Comparison of ENCODE assay signal across 12 mouse cellular contexts in genomic region chr3:22091266-22091550, GRCm38 (mm10). TPM values are rescaled to one million over a fixed set of nuclear protein-coding genes. Genes with fewer than 3 reads are reported as not detected.
DNase-seq lines count a peak whose midpoint lies in the region; ATAC-seq and TF ChIP-seq lines count a peak whose summit lies in the region.
"Had no signal": no experiment of that assay in that cellular context is flagged by ENCODE, and none has a peak within 500 bp of the region (broad histone marks: within the 10 kb centered on the region; RNA-seq: fewer than 3 reads in every experiment).

No protein-coding gene starts in this region.

- H3K4me2 ChIP-seq in liver, embryonic 15.5 days, result no peak overlapping the region
- H3K4me2 ChIP-seq in liver, embryonic 12.5 days, result no peak overlapping the region
- H3K4me2 ChIP-seq in stomach, embryonic 15.5 days, result 0 out of 2 replicates have a peak overlapping the region, but pooled peaks have one; percentile 0

- TF ChIP-seq CTCF in gastrocnemius, adult 2 months (IDR thresholded peaks at IDR 0.05), result no peak

- no peak overlapping the region for H3K4me3 ChIP-seq in gastrocnemius, adult 2 months
- H3K4me3 ChIP-seq in liver, embryonic 15.5 days (replicated peaks), result no peak overlapping the region
- no peak overlapping the region for H3K4me3 ChIP-seq in liver, embryonic 12.5 days
- no peak overlapping the region for H3K4me3 ChIP-seq in stomach, embryonic 15.5 days (replicated peaks)

- H3K9me3 ChIP-seq in liver, embryonic 15.5 days (replicated peaks), result no peaks in the 10 kb centered on the region
- no peaks in the 10 kb centered on the region for H3K9me3 ChIP-seq in liver, embryonic 12.5 days (replicated peaks)
- no peaks in the 10 kb centered on the region for H3K9me3 ChIP-seq in stomach, embryonic 15.5 days

- WGBS in liver, embryonic 15.5 days (ENCODE audit: insufficient replicate concordance), result 51% methylated on average over 3 of the region's 3 CpGs
- WGBS in liver, embryonic 12.5 days (ENCODE audit: insufficient replicate concordance), result 61% methylated on average over 3 of the region's 3 CpGs
- WGBS in stomach, embryonic 15.5 days, result 58% methylated on average over 3 of the region's 3 CpGs

- H3K36me3 ChIP-seq in liver, embryonic 15.5 days (replicated peaks), result no peaks in the 10 kb centered on the region
- H3K36me3 ChIP-seq in liver, embryonic 12.5 days, result 0 out of 2 replicates have a peak, but pooled peaks cover 9% of the 10 kb centered on the region
- H3K36me3 ChIP-seq in stomach, embryonic 15.5 days, result no peaks in the 10 kb centered on the region

- ATAC-seq in liver, embryonic 15.5 days (ENCODE audit: insufficient read depth), result peak; percentile 25; the same call in 1 of the 2 replicates
- ATAC-seq in liver, embryonic 12.5 days, result no peak
- no peak for ATAC-seq in stomach, embryonic 15.5 days (ENCODE audit: insufficient read depth, low FRiP score, low read depth)
- ATAC-seq: activated CD4-positive, CD25-positive, alpha-beta regulatory T cell, adult 4 months had no signal

- H3K27ac ChIP-seq in gastrocnemius, adult 2 months, result peak overlapping the region; percentile 75
- H3K27ac ChIP-seq in liver, embryonic 15.5 days (replicated peaks), result peak overlapping the region; percentile 64
- H3K27ac ChIP-seq in liver, embryonic 12.5 days, result no peak overlapping the region
- H3K27ac ChIP-seq in stomach, embryonic 15.5 days, result peak overlapping the region; percentile 48; the same call in 1 of the 2 replicates

- no peak overlapping the region for H3K9ac ChIP-seq in liver, embryonic 15.5 days
- no peak overlapping the region for H3K9ac ChIP-seq in liver, embryonic 12.5 days
- no peak overlapping the region for H3K9ac ChIP-seq in stomach, embryonic 15.5 days

- intact Hi-C loops in gastrocnemius, adult 2 months (cut with DNase I), result no loop called here

- no peaks in the 10 kb centered on the region for H3K27me3 ChIP-seq in liver, embryonic 15.5 days
- no peaks in the 10 kb centered on the region for H3K27me3 ChIP-seq in liver, embryonic 12.5 days (replicated peaks)
- no peaks in the 10 kb centered on the region for H3K27me3 ChIP-seq in stomach, embryonic 15.5 days (replicated peaks)

- H3K4me1 ChIP-seq in liver, embryonic 15.5 days (replicated peaks), result peaks cover 46% of the 10 kb centered on the region
- H3K4me1 ChIP-seq in liver, embryonic 12.5 days, result peaks cover 37% of the 10 kb centered on the region
- peaks cover 22% of the 10 kb centered on the region for H3K4me1 ChIP-seq in stomach, embryonic 15.5 days

- no peak for DNase-seq in gastrocnemius, adult 2 months
- DNase-seq in gastrocnemius, postnatal 25 days, result no peak
- DNase-seq in kidney, postnatal 10 days, result peak; percentile 28
- DNase-seq in T-cell, adult 2 months (ENCODE audit: low spot score), result no peak
- DNase-seq in embryo, embryonic 11 days, result no peak
- DNase-seq: cerebellum, postnatal 36 days; spleen, adult 18-20 months; thymus, adult 18-20 months had no signal

RNA-seq across cellular contexts. Expression of gene Tbl1xr1, which starts 14.8 kb away (rescaled TPM):
- 10 to 100 TPM; 53.6 to 66.5 TPM for total RNA-seq in gastrocnemius, adult 2 months (2021)
- total RNA-seq in gastrocnemius, postnatal 25 days (2021), result 10 to 100 TPM; 46.8 to 54.2 TPM
- polyA plus RNA-seq in liver, embryonic 15.5 days (2015; fragmentation: Nextera tagmentation; extraction: Ambion mirVana), result 4.7 and 6.3 TPM in 2 replicates
- polyA plus RNA-seq in liver, embryonic 12.5 days (2016; fragmentation: Nextera tagmentation; extraction: Ambion mirVana), result 12.0 and 12.2 TPM in 2 replicates
- 18.9 and 20.9 TPM in 2 replicates for polyA plus RNA-seq in stomach, embryonic 15.5 days (2015; fragmentation: Nextera tagmentation; extraction: Ambion mirVana)
